Mouse (Mus musculus): Measurements from ENCODE around the gene Prlr.

The Prlr gene

GRCm38 (mm10) chr15:10213710-10214109 lies 36.7 kb downstream of the Prlr start:
- Histone ChIP-seq H3K9me3 (ENCODE audit: low read length) (no peaks in the 10 kb centered on the region), H3K36me3 (ENCODE audit: insufficient read depth, low read length) (no peaks in the 10 kb centered on the region), H3K27me3 (ENCODE audit: insufficient read depth, low read length) (no peaks in the 10 kb centered on the region), H3K4me1 (replicated peaks; ENCODE audit: low read depth, low read length) (no peaks in the 10 kb centered on the region; the same call in 1 of the 2 replicates), H3K4me3 (replicated peaks; ENCODE audit: low read length) (no peak overlapping the region)
- TF ChIP-seq POU5F1 (IDR thresholded peaks at IDR 0.05; ENCODE audit: borderline replicate concordance, low read length) (no peak), CTCF (conservative IDR thresholded peaks at IDR 0.05; ENCODE audit: low read length) (no peak), NANOG (IDR thresholded peaks at IDR 0.05; ENCODE audit: borderline replicate concordance, low read length) (no peak)

- TF ChIP-seq NANOG (IDR thresholded peaks at IDR 0.05; ENCODE audit: borderline replicate concordance, low read length) (no peak), CTCF (conservative IDR thresholded peaks at IDR 0.05; ENCODE audit: low read length) (no peak), POU5F1 (IDR thresholded peaks at IDR 0.05; ENCODE audit: borderline replicate concordance, low read length) (no peak)
Observed at GRCm38 (mm10) chr15:10215719-10216118, 38.7 kb downstream of the Prlr start.

GRCm38 (mm10) chr15:10216189-10216588 lies 39.2 kb downstream of the Prlr start:
- TF ChIP-seq POU5F1 (IDR thresholded peaks at IDR 0.05; ENCODE audit: borderline replicate concordance, low read length): no peak
- TF ChIP-seq NANOG (IDR thresholded peaks at IDR 0.05; ENCODE audit: borderline replicate concordance, low read length): no peak
- no peak for TF ChIP-seq CTCF (conservative IDR thresholded peaks at IDR 0.05; ENCODE audit: low read length)
- no peaks in the 10 kb centered on the region; the same call in 1 of the 2 replicates for H3K4me1 ChIP-seq (replicated peaks; ENCODE audit: low read depth, low read length)
- H3K9me3 ChIP-seq (ENCODE audit: low read length): no peaks in the 10 kb centered on the region
- H3K4me3 ChIP-seq (replicated peaks; ENCODE audit: low read length): no peak overlapping the region
- no peaks in the 10 kb centered on the region for H3K27me3 ChIP-seq (ENCODE audit: insufficient read depth, low read length)
- no peaks in the 10 kb centered on the region for H3K36me3 ChIP-seq (ENCODE audit: insufficient read depth, low read length)

More at GRCm38 (mm10) chr15:10215719-10216118, 38.7 kb downstream of the Prlr start:
- Histone ChIP-seq H3K4me3 (replicated peaks; ENCODE audit: low read length) (no peak overlapping the region), H3K4me1 (replicated peaks; ENCODE audit: low read depth, low read length) (no peaks in the 10 kb centered on the region; the same call in 1 of the 2 replicates), H3K36me3 (ENCODE audit: insufficient read depth, low read length) (no peaks in the 10 kb centered on the region), H3K9me3 (ENCODE audit: low read length) (no peaks in the 10 kb centered on the region), H3K27me3 (ENCODE audit: insufficient read depth, low read length) (no peaks in the 10 kb centered on the region)

- TF ChIP-seq CTCF (conservative IDR thresholded peaks at IDR 0.05; ENCODE audit: low read length) (no peak), POU5F1 (IDR thresholded peaks at IDR 0.05; ENCODE audit: borderline replicate concordance, low read length) (no peak), NANOG (IDR thresholded peaks at IDR 0.05; ENCODE audit: borderline replicate concordance, low read length) (no peak)
- Histone ChIP-seq H3K4me1 (replicated peaks; ENCODE audit: low read depth, low read length) (no peaks in the 10 kb centered on the region), H3K4me3 (replicated peaks; ENCODE audit: low read length) (no peak overlapping the region), H3K27me3 (ENCODE audit: insufficient read depth, low read length) (no peaks in the 10 kb centered on the region), H3K36me3 (ENCODE audit: insufficient read depth, low read length) (no peaks in the 10 kb centered on the region), H3K9me3 (ENCODE audit: low read length) (no peaks in the 10 kb centered on the region)
Observed at GRCm38 (mm10) chr15:10223614-10224155, 46.6 kb downstream of the Prlr start.

GRCm38 (mm10) chr15:10225701-10226100 lies 48.7 kb downstream of the Prlr start:
- H3K36me3 ChIP-seq (ENCODE audit: insufficient read depth, low read length): no peaks in the 10 kb centered on the region
- no peak overlapping the region for H3K4me3 ChIP-seq (replicated peaks; ENCODE audit: low read length)
- TF ChIP-seq CTCF (conservative IDR thresholded peaks at IDR 0.05; ENCODE audit: low read length) (no peak), POU5F1 (IDR thresholded peaks at IDR 0.05; ENCODE audit: borderline replicate concordance, low read length) (no peak)
- H3K9me3 ChIP-seq (ENCODE audit: low read length): no peaks in the 10 kb centered on the region
- H3K4me1 ChIP-seq (replicated peaks; ENCODE audit: low read depth, low read length): no peaks in the 10 kb centered on the region
- H3K27me3 ChIP-seq (ENCODE audit: insufficient read depth, low read length): no peaks in the 10 kb centered on the region

GRCm38 (mm10) chr15:10228636-10229035 lies 51.6 kb downstream of the Prlr start:
- no peaks in the 10 kb centered on the region for H3K9me3 ChIP-seq (ENCODE audit: low read length)

GRCm38 (mm10) chr15:10235977-10236376 lies 58.9 kb downstream of the Prlr start:
- Histone ChIP-seq H3K4me3 (replicated peaks; ENCODE audit: low read length) (no peak overlapping the region), H3K9me3 (ENCODE audit: low read length) (no peaks in the 10 kb centered on the region), H3K27me3 (ENCODE audit: insufficient read depth, low read length) (no peaks in the 10 kb centered on the region), H3K4me1 (replicated peaks; ENCODE audit: low read depth, low read length) (no peaks in the 10 kb centered on the region), H3K36me3 (ENCODE audit: insufficient read depth, low read length) (no peaks in the 10 kb centered on the region)
- no peak for TF ChIP-seq NANOG (IDR thresholded peaks at IDR 0.05; ENCODE audit: borderline replicate concordance, low read length)
- TF ChIP-seq CTCF (conservative IDR thresholded peaks at IDR 0.05; ENCODE audit: low read length): no peak
- TF ChIP-seq POU5F1 (IDR thresholded peaks at IDR 0.05; ENCODE audit: borderline replicate concordance, low read length): no peak

More at GRCm38 (mm10) chr15:10228636-10229035, 51.6 kb downstream of the Prlr start:
- Histone ChIP-seq H3K36me3 (ENCODE audit: insufficient read depth, low read length) (no peaks in the 10 kb centered on the region), H3K4me1 (replicated peaks; ENCODE audit: low read depth, low read length) (no peaks in the 10 kb centered on the region), H3K4me3 (replicated peaks; ENCODE audit: low read length) (no peak overlapping the region), H3K27me3 (ENCODE audit: insufficient read depth, low read length) (no peaks in the 10 kb centered on the region)
- no peak for TF ChIP-seq NANOG (IDR thresholded peaks at IDR 0.05; ENCODE audit: borderline replicate concordance, low read length)
- no peak for TF ChIP-seq CTCF (conservative IDR thresholded peaks at IDR 0.05; ENCODE audit: low read length)
- no peak for TF ChIP-seq POU5F1 (IDR thresholded peaks at IDR 0.05; ENCODE audit: borderline replicate concordance, low read length)

- TF ChIP-seq CTCF (conservative IDR thresholded peaks at IDR 0.05; ENCODE audit: low read length): no peak
- no peak for TF ChIP-seq POU5F1 (IDR thresholded peaks at IDR 0.05; ENCODE audit: borderline replicate concordance, low read length)
- TF ChIP-seq NANOG (IDR thresholded peaks at IDR 0.05; ENCODE audit: borderline replicate concordance, low read length): no peak
- Histone ChIP-seq H3K4me3 (replicated peaks; ENCODE audit: low read length) (no peak overlapping the region), H3K36me3 (ENCODE audit: insufficient read depth, low read length) (no peaks in the 10 kb centered on the region), H3K4me1 (replicated peaks; ENCODE audit: low read depth, low read length) (no peaks in the 10 kb centered on the region), H3K9me3 (ENCODE audit: low read length) (no peaks in the 10 kb centered on the region), H3K27me3 (ENCODE audit: insufficient read depth, low read length) (no peaks in the 10 kb centered on the region)
Observed at GRCm38 (mm10) chr15:10236812-10237211, 59.8 kb downstream of the Prlr start.

- Histone ChIP-seq H3K9me3 (ENCODE audit: low read length) (no peaks in the 10 kb centered on the region), H3K36me3 (ENCODE audit: insufficient read depth, low read length) (no peaks in the 10 kb centered on the region), H3K4me3 (replicated peaks; ENCODE audit: low read length) (no peak overlapping the region), H3K27me3 (ENCODE audit: insufficient read depth, low read length) (no peaks in the 10 kb centered on the region), H3K4me1 (replicated peaks; ENCODE audit: low read depth, low read length) (no peaks in the 10 kb centered on the region)
- no peak for TF ChIP-seq CTCF (conservative IDR thresholded peaks at IDR 0.05; ENCODE audit: low read length)
- no peak for TF ChIP-seq POU5F1 (IDR thresholded peaks at IDR 0.05; ENCODE audit: borderline replicate concordance, low read length)
- no peak for TF ChIP-seq NANOG (IDR thresholded peaks at IDR 0.05; ENCODE audit: borderline replicate concordance, low read length)
Observed at GRCm38 (mm10) chr15:10238454-10238853, 61.4 kb downstream of the Prlr start.
